Mouse (Mus musculus) mouse embryonic stem cell (cell line): ENCODE measurements at regions not wholly inside any gene's neighbourhood (a gene's known extent, or its start where the extent isn't known, plus 50 kb on each side); places are given as distances from the start of the nearest gene placed in this dataset.

Experiments used
- in situ Hi-C, 2 experiments: fragments of 300-500 bp; cut with MboI; formaldehyde crosslinking; loops; 1 replicate in 1 of 2; 3 replicates in 1 of 2; pipeline ENCODE4 v1.14.3; 2019 to 2020; ENCODE audit warnings: low sequenced_read_pairs in 2 of 2, low pct_unique_long_range_greater_than_20kb in 1 of 2, mixed read lengths in 1 of 2; ENCODE audit not compliant: unreplicated experiment in 1 of 2

DNA sequence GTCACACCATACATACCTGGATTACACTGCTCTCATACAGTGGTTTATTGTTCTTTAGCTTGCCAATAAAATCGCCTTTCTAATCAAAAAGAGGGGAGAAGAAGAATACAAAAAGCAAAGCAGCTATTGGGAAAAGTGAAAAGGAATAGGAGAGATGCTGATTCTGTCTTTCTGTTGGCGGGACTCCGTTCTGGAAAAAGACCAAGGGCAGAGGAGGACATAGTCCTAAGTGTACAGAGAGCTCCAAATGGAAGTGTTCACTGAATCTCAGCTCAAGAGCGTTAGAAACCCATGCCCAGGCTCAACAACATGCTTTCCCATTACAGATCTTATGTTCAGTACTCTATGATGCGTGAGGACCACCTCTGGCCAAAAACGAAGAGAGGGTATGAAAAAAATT lies 174.4 kb upstream of the Tmem161b start:
- in situ Hi-C loops: no loop called here

DNA sequence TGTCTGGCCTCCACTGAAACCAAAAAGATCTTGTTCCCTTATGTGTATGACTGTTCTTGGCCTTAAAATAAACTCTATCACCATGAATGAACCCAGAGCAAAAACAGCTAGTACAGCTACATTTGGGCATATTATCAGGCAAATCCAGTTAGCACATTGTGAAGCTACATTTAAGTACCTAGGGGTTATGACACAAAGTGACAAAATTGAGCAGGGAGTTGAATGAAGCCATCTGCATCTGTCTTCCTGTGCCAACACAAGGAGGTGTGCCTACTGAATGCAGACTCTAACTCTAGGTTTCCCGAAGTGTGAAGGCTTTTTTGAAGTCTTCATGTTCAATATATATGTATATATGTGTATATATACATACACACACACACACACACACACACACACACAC lies 169.9 kb upstream of the Tmem161b start:
- in situ Hi-C loops: no loop called here

- in situ Hi-C loops: no loop called here
These were observed 167.1 kb upstream of the Tmem161b start for GRCm38 (mm10) chr13:84054956-84055355.

DNA sequence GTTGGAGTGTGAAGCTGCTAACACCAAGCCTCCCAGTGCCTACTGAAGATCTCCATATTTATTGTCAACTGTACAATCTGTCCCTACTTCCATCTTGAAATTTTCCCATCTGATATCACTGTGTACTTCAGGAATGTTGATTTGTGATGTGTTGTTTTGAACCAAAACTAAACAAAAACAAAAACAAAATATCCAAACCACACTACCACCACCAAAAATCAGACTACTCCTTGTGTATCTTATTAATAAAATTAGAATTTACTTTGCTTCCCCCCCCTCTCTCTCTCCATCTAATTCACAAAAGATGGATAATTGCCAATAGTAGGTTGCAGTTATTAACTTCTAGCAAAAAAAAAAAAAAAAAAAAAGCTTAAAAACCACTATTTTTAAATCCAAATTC lies 166.5 kb upstream of the Tmem161b start:
- in situ Hi-C loops: no loop called here

GRCm38 (mm10) chr13:84056451-84056850 lies 165.6 kb upstream of the Tmem161b start:
- in situ Hi-C loops: no loop called here

- in situ Hi-C loops: no loop called here
These were observed 165.1 kb upstream of the Tmem161b start for GRCm38 (mm10) chr13:84056998-84057397.

- in situ Hi-C loops: no loop called here
These were observed 164.6 kb upstream of the Tmem161b start for GRCm38 (mm10) chr13:84057456-84057855.

- in situ Hi-C loops: no loop called here
These were observed 163.8 kb upstream of the Tmem161b start for GRCm38 (mm10) chr13:84058251-84058650.

DNA sequence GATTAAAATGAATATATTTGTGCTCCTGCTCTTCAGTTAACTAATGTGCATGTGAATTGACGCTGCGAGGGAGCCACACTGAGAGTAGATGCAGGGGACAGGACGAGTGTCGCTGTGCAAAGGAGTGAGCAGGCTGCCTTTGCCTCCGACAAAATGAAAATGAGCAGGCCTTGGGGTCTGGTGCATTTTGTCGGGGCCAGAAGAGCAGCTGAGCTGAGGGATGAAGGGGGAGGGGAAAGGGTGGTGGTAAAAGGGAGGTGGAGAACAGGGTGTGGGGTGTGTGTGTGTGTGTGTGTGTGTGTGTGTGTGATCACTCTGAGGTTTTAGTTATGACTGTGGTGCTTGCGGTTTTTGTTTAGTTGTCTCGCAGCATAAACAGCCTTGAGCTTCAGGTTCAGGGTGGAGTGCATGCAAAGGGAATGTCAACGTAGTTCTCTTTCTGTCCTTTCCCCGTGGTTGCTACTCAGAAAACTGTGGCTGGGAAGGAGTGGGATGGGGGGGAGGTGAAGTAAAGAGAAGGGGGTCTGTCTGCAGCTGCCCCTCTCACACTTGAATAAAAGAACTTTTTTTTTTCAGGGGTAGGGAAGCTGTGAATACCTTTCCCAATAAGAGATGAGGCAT lies 163.0 kb upstream of the Tmem161b start:
- in situ Hi-C loops: no loop called here

DNA sequence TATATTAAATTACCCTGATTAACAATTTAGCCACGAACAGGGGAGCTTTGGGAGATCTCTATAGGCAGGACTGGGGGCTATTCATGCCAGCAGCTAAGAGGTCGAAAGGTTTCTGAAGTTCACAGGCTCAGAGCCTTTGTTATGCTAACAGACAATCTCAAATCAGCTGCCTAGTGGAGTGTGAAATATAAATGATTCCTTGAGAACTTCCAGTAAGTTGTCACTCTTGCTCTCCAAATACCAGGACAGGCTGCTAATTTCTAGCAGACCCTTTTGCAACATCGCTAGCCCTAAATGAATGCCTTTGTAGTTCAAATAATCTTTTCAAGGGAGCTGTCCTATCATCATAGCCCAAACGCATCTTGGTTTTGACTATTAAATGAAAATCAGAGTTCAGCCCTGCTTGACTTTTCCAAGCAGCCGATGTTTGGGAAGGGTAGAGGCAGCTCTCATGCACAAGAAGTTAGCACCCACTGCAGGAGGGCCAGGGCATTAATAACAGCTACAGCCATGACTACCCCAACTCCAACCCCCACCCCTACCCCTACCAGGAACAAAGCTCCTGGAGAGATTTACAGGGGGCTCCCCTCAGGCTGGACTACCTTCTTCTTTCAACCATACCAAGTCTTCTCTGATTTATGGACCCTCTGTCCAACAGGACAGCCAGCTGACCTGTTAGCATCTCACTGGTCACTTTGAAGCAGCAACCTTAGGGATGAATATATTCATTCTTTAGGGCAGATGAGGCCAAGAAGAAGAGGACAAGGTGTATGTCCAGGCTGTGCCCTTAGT lies 162.2 kb upstream of the Tmem161b start:
- in situ Hi-C loops: no loop called here

DNA sequence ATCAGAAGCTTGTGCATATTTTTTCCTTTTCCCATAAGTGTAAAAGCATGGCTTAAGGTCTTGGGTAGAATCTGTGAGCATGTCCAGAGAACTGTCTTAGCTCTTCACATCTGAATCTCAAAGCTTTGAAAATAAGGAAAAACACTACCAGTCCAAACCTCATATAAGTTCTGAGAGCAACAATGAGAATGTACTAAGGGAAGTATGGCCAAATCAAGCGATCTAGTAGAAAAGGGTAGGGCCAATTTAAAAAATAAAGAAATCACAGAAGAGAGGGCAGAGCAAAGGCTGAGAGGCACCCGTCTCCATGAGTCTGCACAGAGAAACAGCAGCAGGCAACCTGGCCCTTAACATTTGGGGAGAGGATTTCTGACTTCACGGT lies 161.7 kb upstream of the Tmem161b start:
- in situ Hi-C loops: no loop called here

- in situ Hi-C loops: no loop called here
These were observed 161.2 kb upstream of the Tmem161b start for GRCm38 (mm10) chr13:84060906-84061305.

DNA sequence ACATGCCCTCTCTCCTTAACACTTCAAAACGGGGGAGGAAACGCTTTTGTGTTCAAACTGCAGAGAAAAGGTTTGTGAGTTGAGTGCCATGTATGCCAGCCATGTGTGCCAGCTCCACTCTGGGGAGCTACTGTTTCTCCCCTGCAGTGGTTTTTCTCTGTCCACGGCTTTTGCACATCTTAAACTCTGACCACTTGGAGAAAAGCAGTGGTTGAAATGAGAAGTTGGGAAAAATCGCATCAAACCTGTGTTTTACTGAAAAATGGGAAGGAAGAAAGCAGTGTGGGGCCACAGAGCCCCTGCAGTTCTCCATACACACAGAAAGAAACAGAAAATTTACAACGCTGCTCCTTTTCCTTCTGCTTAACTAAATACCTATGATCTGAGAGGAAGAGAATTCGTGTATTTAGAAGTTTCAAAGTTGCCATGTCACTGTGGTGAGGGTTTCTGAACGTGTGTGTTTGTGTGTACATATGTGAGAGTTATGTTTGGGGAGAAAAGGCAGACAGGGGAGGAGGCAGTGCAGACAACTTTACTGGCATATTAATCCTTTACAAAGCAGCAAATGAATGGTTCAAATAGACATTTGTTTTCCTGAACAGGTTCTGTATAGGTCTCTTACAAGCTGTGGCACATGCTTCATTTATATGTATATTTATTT lies 160.1 kb upstream of the Tmem161b start:
- in situ Hi-C loops: no loop called here

DNA sequence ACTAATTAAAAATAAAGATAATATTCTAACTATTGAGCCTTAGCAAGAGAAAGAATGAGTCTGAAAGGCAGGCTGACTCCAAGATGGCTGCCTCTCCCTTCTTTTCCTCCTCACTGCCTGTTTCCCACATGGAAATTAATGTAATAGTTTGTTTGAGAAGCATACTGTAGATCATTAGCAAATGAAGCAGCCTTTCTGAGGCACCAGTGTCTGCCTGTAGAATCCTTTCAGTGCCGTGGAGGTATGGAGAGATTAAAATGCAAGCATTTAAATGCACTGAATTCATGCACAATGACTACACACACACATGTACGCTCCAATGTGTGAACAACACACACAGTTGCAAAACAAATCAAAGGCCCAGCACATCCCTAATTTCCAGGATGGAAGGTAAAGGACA lies 159.5 kb upstream of the Tmem161b start:
- in situ Hi-C loops: no loop called here

GRCm38 (mm10) chr13:84063406-84063805 lies 158.7 kb upstream of the Tmem161b start:
- in situ Hi-C loops: no loop called here

GRCm38 (mm10) chr13:84064291-84064940 lies 157.7 kb upstream of the Tmem161b start:
- in situ Hi-C loops: no loop called here

GRCm38 (mm10) chr13:84065256-84065898 lies 156.7 kb upstream of the Tmem161b start:
- in situ Hi-C loops: no loop called here

DNA sequence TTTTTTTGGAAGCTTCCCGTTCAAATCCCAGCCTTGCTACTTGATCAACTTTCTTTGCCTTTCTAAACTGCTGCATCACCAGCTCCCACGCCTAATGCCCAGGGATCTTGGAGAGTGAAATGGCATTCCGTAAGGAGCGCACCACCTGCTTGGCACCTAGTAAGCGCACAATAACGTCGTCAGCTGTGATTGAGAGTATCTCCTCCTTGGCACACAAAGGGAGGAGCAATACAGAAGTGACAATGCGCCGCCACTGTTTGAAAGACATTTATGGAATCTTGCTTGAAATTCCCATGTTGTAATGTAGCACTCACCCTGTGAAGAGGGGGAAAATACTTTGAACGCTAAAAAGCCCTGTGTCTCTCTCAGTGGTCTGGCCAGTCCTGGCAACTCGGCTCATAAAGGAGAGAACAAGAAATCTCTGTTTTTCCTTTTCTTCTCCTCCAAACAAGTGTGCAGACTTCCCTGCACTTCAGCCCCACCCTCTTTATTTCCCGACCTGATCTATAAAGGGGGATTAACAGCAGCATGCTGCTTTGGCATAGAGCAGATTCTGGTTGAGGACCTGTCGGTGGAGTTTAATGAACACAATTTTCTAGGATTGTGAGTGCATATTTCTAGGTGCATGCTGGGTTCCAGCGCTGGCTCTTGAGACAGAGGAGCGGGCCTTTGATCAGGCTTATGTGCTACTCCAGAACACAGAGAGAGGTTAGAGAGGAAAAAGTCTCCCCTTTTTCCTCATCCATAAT lies 155.7 kb upstream of the Tmem161b start:
- in situ Hi-C loops: no loop called here
